Mouse (Mus musculus): ENCODE results near the gene Spag7.

DNA sequence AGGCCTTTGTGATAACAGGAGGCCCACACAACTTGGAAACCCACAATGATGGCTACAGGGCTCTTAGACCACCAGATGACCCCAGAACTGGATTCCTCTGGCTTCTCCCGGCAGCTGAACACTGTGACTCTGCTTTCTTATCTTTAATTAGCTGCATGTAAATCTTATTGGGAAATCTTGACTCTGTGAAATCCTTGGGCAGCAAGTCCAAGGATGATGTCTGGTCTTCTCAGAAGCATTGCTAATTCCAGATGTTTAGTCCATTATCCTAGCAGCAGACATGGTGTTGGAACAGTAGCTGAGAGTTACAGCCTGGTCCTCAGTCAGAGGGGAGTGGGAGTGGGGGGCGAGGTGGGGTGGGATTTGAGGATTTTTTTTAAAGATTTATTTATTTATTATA lies 40.8 kb downstream of the Spag7 start:
- TF ChIP-seq POLR2A (IDR thresholded peaks at IDR 0.05; ENCODE audit: control insufficient read depth, extremely low read depth, insufficient read depth, low read length, poor library complexity) (no peak), CTCF (IDR thresholded peaks at IDR 0.05; ENCODE audit: borderline replicate concordance, control insufficient read depth, extremely low read depth, insufficient read depth, low read length, poor library complexity) (no peak)

Data from thymus, adult 2 months (tissue).